Mouse (Mus musculus): Measurements from ENCODE around the gene Srebf1. TPM values are rescaled to one million over a fixed set of nuclear protein-coding genes. Genes with fewer than 3 reads are reported as not detected.
A peak's percentile ranks its signal among the peaks of the same experiment; 100 is the strongest.

Gene Srebf1
- polyA plus RNA-seq, 1 experiment: 56.7 TPM

GRCm38 (mm10) chr11:60188275-60188853 lies 34.0 kb downstream of the Srebf1 start:
- Histone ChIP-seq H3K4me1 (ENCODE audit: control insufficient read depth, insufficient read depth, low read length) (peaks cover 12% of the 10 kb centered on the region), H3K4me3 (ENCODE audit: insufficient read depth, low read length) (no peak overlapping the region), H3K27ac (ENCODE audit: insufficient read depth, low read length) (no peak overlapping the region)
- TF ChIP-seq POLR2A (IDR thresholded peaks at IDR 0.05; ENCODE audit: extremely low read depth, insufficient read depth, low read length): no peak
- no peak for TF ChIP-seq CTCF (IDR thresholded peaks at IDR 0.05; ENCODE audit: extremely low read depth, insufficient read depth, low read length)

- H3K4me3 ChIP-seq (ENCODE audit: insufficient read depth, low read length): no peak overlapping the region
- no peak for TF ChIP-seq CTCF (IDR thresholded peaks at IDR 0.05; ENCODE audit: extremely low read depth, insufficient read depth, low read length)
- no peak for TF ChIP-seq POLR2A (IDR thresholded peaks at IDR 0.05; ENCODE audit: extremely low read depth, insufficient read depth, low read length)
- H3K4me1 ChIP-seq (ENCODE audit: control insufficient read depth, insufficient read depth, low read length): peaks cover 21% of the 10 kb centered on the region
- H3K27ac ChIP-seq (ENCODE audit: insufficient read depth, low read length): no peak overlapping the region
Observed at GRCm38 (mm10) chr11:60187070-60187469, 35.3 kb downstream of the Srebf1 start.

GRCm38 (mm10) chr11:60185396-60186231 lies 36.8 kb downstream of the Srebf1 start:
- Histone ChIP-seq H3K4me3 (ENCODE audit: insufficient read depth, low read length) (no peak overlapping the region), H3K4me1 (ENCODE audit: control insufficient read depth, insufficient read depth, low read length) (peaks cover 21% of the 10 kb centered on the region), H3K27ac (ENCODE audit: insufficient read depth, low read length) (peak overlapping the region; percentile 36)
- no peak for TF ChIP-seq CTCF (IDR thresholded peaks at IDR 0.05; ENCODE audit: extremely low read depth, insufficient read depth, low read length)
- no peak for TF ChIP-seq POLR2A (IDR thresholded peaks at IDR 0.05; ENCODE audit: extremely low read depth, insufficient read depth, low read length)

- Histone ChIP-seq H3K4me3 (ENCODE audit: insufficient read depth, low read length) (no peak overlapping the region), H3K4me1 (ENCODE audit: control insufficient read depth, insufficient read depth, low read length) (peaks cover 21% of the 10 kb centered on the region), H3K27ac (ENCODE audit: insufficient read depth, low read length) (peak overlapping the region; percentile 36)
- TF ChIP-seq POLR2A (IDR thresholded peaks at IDR 0.05; ENCODE audit: extremely low read depth, insufficient read depth, low read length) (peak; percentile 46; the same call in 1 of the 2 replicates), CTCF (IDR thresholded peaks at IDR 0.05; ENCODE audit: extremely low read depth, insufficient read depth, low read length) (no peak)
Observed at GRCm38 (mm10) chr11:60184346-60185325, 37.7 kb downstream of the Srebf1 start.

GRCm38 (mm10) chr11:60182741-60183140 lies 39.6 kb downstream of the Srebf1 start:
- Histone ChIP-seq H3K27ac (ENCODE audit: insufficient read depth, low read length) (no peak overlapping the region), H3K4me3 (ENCODE audit: insufficient read depth, low read length) (no peak overlapping the region), H3K4me1 (ENCODE audit: control insufficient read depth, insufficient read depth, low read length) (peaks cover 24% of the 10 kb centered on the region)
- no peak for TF ChIP-seq POLR2A (IDR thresholded peaks at IDR 0.05; ENCODE audit: extremely low read depth, insufficient read depth, low read length)
- no peak for TF ChIP-seq CTCF (IDR thresholded peaks at IDR 0.05; ENCODE audit: extremely low read depth, insufficient read depth, low read length)

GRCm38 (mm10) chr11:60182116-60182670 lies 40.2 kb downstream of the Srebf1 start:
- Histone ChIP-seq H3K4me3 (ENCODE audit: insufficient read depth, low read length) (no peak overlapping the region), H3K27ac (ENCODE audit: insufficient read depth, low read length) (no peak overlapping the region), H3K4me1 (ENCODE audit: control insufficient read depth, insufficient read depth, low read length) (peaks cover 27% of the 10 kb centered on the region)
- TF ChIP-seq POLR2A (IDR thresholded peaks at IDR 0.05; ENCODE audit: extremely low read depth, insufficient read depth, low read length): no peak
- TF ChIP-seq CTCF (IDR thresholded peaks at IDR 0.05; ENCODE audit: extremely low read depth, insufficient read depth, low read length): no peak

- no peak overlapping the region for H3K27ac ChIP-seq (ENCODE audit: insufficient read depth, low read length)
- no peak overlapping the region for H3K4me3 ChIP-seq (ENCODE audit: insufficient read depth, low read length)
- peaks cover 20% of the 10 kb centered on the region for H3K4me1 ChIP-seq (ENCODE audit: control insufficient read depth, insufficient read depth, low read length)
- no peak for TF ChIP-seq POLR2A (IDR thresholded peaks at IDR 0.05; ENCODE audit: extremely low read depth, insufficient read depth, low read length)
- TF ChIP-seq CTCF (IDR thresholded peaks at IDR 0.05; ENCODE audit: extremely low read depth, insufficient read depth, low read length): no peak
Observed at GRCm38 (mm10) chr11:60178506-60178905, 43.9 kb downstream of the Srebf1 start.

- no peak overlapping the region for H3K4me3 ChIP-seq (ENCODE audit: insufficient read depth, low read length)
- TF ChIP-seq CTCF (IDR thresholded peaks at IDR 0.05; ENCODE audit: extremely low read depth, insufficient read depth, low read length): no peak
- TF ChIP-seq POLR2A (IDR thresholded peaks at IDR 0.05; ENCODE audit: extremely low read depth, insufficient read depth, low read length): no peak
- H3K4me1 ChIP-seq (ENCODE audit: control insufficient read depth, insufficient read depth, low read length): peaks cover 22% of the 10 kb centered on the region
Observed at GRCm38 (mm10) chr11:60178005-60178404, 44.4 kb downstream of the Srebf1 start.

More at GRCm38 (mm10) chr11:60178005-60178404, 44.4 kb downstream of the Srebf1 start:
- H3K27ac ChIP-seq (ENCODE audit: insufficient read depth, low read length): peak overlapping the region; percentile 71; the same call in 1 of the 2 replicates

Data from cortical plate, adult 2 months (tissue).